Mouse (Mus musculus) kidney, adult 2 months (tissue): ENCODE data around the gene 4930452B06Rik.

Experiments
- CTCF ChIP-seq: fragments of 200-500 bp; conservative IDR thresholded peaks from 2 replicates; pipeline ENCODE4 v1.5.1; 2011; ENCODE audit warnings: low read depth, mild to moderate bottlenecking, control low read depth, low read length, moderate library complexity, mixed read lengths; ENCODE audit not compliant: insufficient read depth, insufficient read length
- POLR2A ChIP-seq: fragments of 200-500 bp; IDR thresholded peaks from one replicate; pipeline ENCODE4 v1.6.1; 2011; ENCODE audit warnings: low read depth, low read length, control low read depth

DNA sequence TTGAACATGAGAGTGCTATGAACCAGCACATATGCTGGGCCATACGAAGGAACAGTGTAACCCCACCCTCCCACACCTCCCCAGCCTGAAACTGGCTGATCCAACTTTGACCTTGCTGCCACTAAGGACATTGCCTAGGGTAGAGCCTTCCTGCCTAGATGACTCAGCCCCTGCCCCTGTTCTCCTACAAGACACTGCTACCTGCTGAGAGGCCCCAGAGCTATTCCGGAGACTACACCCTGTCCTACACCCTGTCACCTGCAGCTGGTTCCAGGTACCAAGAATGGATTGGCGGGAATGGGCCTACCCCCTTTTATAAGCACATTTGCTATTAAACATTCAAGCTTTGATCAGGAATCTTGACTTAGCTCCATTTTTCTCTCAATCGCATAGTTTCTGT is 13.9 kb upstream of the 4930452B06Rik start:
- no peak for TF ChIP-seq CTCF
- TF ChIP-seq POLR2A = no peak
